ENCODE assay signal across 13 mouse cellular contexts in genomic region chr7:74060306-74060946, GRCm38 (mm10). TPM values are rescaled to one million over a fixed set of nuclear protein-coding genes. Genes with fewer than 3 reads are reported as not detected.
DNase-seq lines count a peak whose midpoint lies in the region; ATAC-seq and TF ChIP-seq lines count a peak whose summit lies in the region.
"Had no signal": no experiment of that assay in that cellular context is flagged by ENCODE, and none has a peak within 500 bp of the region (broad histone marks: within the 10 kb centered on the region; RNA-seq: fewer than 3 reads in every experiment).

No protein-coding gene starts in this region.

- H3K4me2 ChIP-seq in kidney, embryonic 14.5 days (replicated peaks; ENCODE audit: low read depth, low read length), result no peak overlapping the region
- H3K4me2 ChIP-seq: midbrain, embryonic 13.5 days had no signal

- H3K9me3 ChIP-seq in kidney, embryonic 14.5 days (ENCODE audit: control insufficient read depth, low read length), result no peaks in the 10 kb centered on the region
- H3K9me3 ChIP-seq: midbrain, embryonic 13.5 days had no signal

- no peak overlapping the region for H3K27ac ChIP-seq in kidney, adult 2 months (ENCODE audit: insufficient read depth, low read depth, low read length)
- peak overlapping the region; percentile 19; the same call in 1 of the 2 replicates for H3K27ac ChIP-seq in kidney, embryonic 14.5 days (ENCODE audit: low read depth, low read length)
- H3K27ac ChIP-seq: midbrain, embryonic 13.5 days had no signal

- no peak overlapping the region for H3K4me3 ChIP-seq in kidney, adult 2 months (ENCODE audit: insufficient read depth, low read depth, low read length)
- no peak overlapping the region for H3K4me3 ChIP-seq in kidney, embryonic 14.5 days (ENCODE audit: low read length)
- H3K4me3 ChIP-seq: midbrain, embryonic 13.5 days had no signal

- no peak for TF ChIP-seq CTCF in kidney, adult 2 months (conservative IDR thresholded peaks at IDR 0.05; ENCODE audit: insufficient read depth, insufficient read length, low read depth, low read length)

- H3K27me3 ChIP-seq in kidney, adult 2 months (replicated peaks; ENCODE audit: control insufficient read depth, insufficient read depth, low read length), result no peaks in the 10 kb centered on the region
- no peaks in the 10 kb centered on the region for H3K27me3 ChIP-seq in kidney, embryonic 14.5 days (ENCODE audit: control insufficient read depth, insufficient read depth, low read length)
- H3K27me3 ChIP-seq: midbrain, embryonic 13.5 days had no signal

- no peaks in the 10 kb centered on the region for H3K36me3 ChIP-seq in kidney, adult 2 months (ENCODE audit: control insufficient read depth, insufficient read depth, low read length)
- H3K36me3 ChIP-seq in kidney, embryonic 14.5 days (ENCODE audit: control insufficient read depth, insufficient read depth, low read length), result no peaks in the 10 kb centered on the region
- H3K36me3 ChIP-seq: G1E; midbrain, embryonic 13.5 days had no signal

- no peak for TF ChIP-seq POLR2A in kidney, adult 2 months (IDR thresholded peaks at IDR 0.05; ENCODE audit: low read depth, low read length)

- ATAC-seq in kidney, embryonic 14.5 days (ENCODE audit: low FRiP score, low TSS enrichment), result peak; percentile 63
- no peak for ATAC-seq in erythroblast, adult 5-6 weeks (replicated peaks; ENCODE audit: low FRiP score, poor library complexity, severe bottlenecking)
- ATAC-seq: intestine, postnatal 0 days; midbrain, embryonic 13.5 days had no signal

- WGBS in kidney, adult 2 months, result 85% methylated on average over 3 of the region's 3 CpGs
- WGBS in kidney, embryonic 14.5 days, result 60% methylated on average over 3 of the region's 3 CpGs

- no peaks in the 10 kb centered on the region for H3K4me1 ChIP-seq in kidney, adult 2 months (ENCODE audit: control insufficient read depth, insufficient read depth, low read length)
- peaks cover 13% of the 10 kb centered on the region; the same call in 1 of the 2 replicates for H3K4me1 ChIP-seq in kidney, embryonic 14.5 days (ENCODE audit: control insufficient read depth, insufficient read depth, low read length)
- H3K4me1 ChIP-seq: midbrain, embryonic 13.5 days had no signal

- peak; percentile 6 for DNase-seq in kidney, adult 2 months
- no peak for DNase-seq in kidney, adult 18-20 months
- peak; percentile 34 for DNase-seq in gastrocnemius, postnatal 10 days
- peak; percentile 46 for DNase-seq in lung, postnatal 25 days (ENCODE audit: low spot score)
- DNase-seq in layer of hippocampus, postnatal 25 days (ENCODE audit: extremely low spot score in 1 of 2, low spot score in 1 of 2), result no peak
- DNase-seq in layer of hippocampus, adult 8-10 months (ENCODE audit: low spot score in 2 of 2), result no peak
- DNase-seq: cerebellum, postnatal 25 days had no signal

- H3K9ac ChIP-seq in kidney, embryonic 14.5 days (ENCODE audit: low read depth, low read length), result no peak overlapping the region
- H3K9ac ChIP-seq: midbrain, embryonic 13.5 days had no signal

RNA-seq across cellular contexts. Expression of gene St8sia2, which starts 46.9 kb away (rescaled TPM):
- polyA plus RNA-seq in kidney, adult 2 months (2012; rRNA removed), result 0.24 and 0.31 TPM in 2 replicates
- total RNA-seq in gastrocnemius, postnatal 10 days (2021), result 1 to 10 TPM; 6.1 to 6.5 TPM
- 12.6 and 18.7 TPM in 2 replicates for polyA plus RNA-seq in kidney, embryonic 14.5 days (2014; fragmentation: Nextera tagmentation; extraction: Ambion mirVana)
- total RNA-seq in erythroblast, adult 5-6 weeks (2015; ENCODE audit: low replicate concordance), result not detected in 2 replicates
- not detected in 2 replicates for total RNA-seq in erythroblast, adult 5-6 weeks (2017; ENCODE audit: low replicate concordance)
- total RNA-seq in layer of hippocampus, postnatal 25 days (2021), result 1 to 10 TPM; 2.5 to 2.6 TPM
- total RNA-seq in layer of hippocampus, adult 8-10 months (2022), result 1 to 10 TPM; 1.4 to 2.3 (median 2.1) TPM
- total RNA-seq: liver, adult 2 months had no signal
- polyA plus RNA-seq: G1E had no signal

Comparison
In these comparisons a context has a peak if more than half of its experiments do, and no peak if none do; other contexts are left out.
1. DNase-seq: peak in kidney, adult 2 months (single experiment), gastrocnemius, postnatal 10 days (single experiment) and lung, postnatal 25 days (single experiment); none in kidney, adult 18-20 months (single experiment), layer of hippocampus, postnatal 25 days (0 of 2) and layer of hippocampus, adult 8-10 months (0 of 2).